Mouse (Mus musculus) right cerebral cortex, adult 2 months (tissue): ENCODE data around the gene Zfp383.
"Not testable (repeated sequence)": the region's sequence is repeated elsewhere in the genome, so short reads cannot be mapped to it uniquely, and the experiment has no call there.

Experiments
- DNase-seq, 2 experiments: peaks; one replicate each; pipeline ENCODE4 v3.0.0; 2021 to 2022; ENCODE audit warnings: low spot score in 2 of 2

Zfp383 gene

DNA sequence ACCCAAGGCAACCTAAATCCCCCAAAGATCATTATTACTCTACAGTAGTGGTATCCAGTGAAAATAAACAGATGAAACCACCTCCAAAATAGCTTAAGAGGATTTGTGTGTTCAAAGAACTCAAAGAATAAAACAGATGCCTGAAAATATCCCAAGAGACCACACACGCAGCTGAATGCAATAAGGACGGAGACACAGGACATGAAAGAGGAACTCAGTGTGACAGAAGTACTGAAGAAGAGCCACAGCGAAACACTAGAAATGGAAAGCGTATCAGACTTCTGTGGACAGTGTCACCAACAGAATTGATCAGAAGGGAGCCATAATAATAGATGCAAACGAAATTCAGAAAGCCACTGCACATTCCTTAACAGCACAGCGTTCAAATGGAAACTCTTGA, 30.8 kb downstream of the Zfp383 start:
- DNase-seq: no peak

DNA sequence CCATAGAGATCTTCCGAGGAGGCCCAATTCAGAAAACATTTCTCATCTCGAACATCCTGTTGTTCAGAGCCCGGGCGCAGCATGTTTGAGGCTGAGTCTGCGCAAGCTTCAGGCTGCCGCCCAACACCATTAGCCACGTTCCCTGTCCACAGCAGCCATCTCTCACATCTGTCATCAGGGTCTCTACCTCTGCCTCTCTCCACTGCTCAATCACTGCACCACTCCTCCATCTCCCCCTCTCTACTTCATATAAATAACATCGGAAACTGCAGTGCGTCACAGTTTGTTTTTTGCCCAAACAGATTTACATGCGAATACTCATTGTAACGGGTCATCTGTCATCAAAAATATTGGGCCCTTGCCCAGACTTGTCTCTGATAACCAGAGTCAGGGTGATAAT, 33.0 kb downstream of the Zfp383 start:
- no peak for DNase-seq

DNA sequence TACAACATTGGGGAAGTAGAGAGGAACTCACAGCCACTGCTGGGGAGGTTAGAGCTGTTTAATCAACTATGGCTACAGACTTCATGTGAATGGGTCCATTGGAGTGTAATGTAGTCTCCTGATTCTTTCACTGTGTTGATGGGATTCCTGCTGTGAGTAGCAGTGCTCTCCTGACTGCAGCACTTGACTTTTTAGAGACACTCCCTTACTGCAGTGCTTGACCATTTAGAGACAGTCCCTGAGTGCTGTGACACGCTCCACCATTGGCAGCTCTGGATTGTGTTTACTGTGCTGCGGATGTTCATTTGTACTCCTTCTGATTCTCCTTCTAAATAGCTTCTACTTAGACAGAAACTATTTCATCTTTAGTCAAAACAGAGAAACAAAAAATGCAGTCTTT, 34.7 kb downstream of the Zfp383 start:
- no peak for DNase-seq

- DNase-seq: no peak
These were observed 35.7 kb downstream of the Zfp383 start for GRCm38 (mm10) chr7:29943720-29944119.

GRCm38 (mm10) chr7:29944201-29944600, 36.2 kb downstream of the Zfp383 start:
- DNase-seq: no peak

DNA sequence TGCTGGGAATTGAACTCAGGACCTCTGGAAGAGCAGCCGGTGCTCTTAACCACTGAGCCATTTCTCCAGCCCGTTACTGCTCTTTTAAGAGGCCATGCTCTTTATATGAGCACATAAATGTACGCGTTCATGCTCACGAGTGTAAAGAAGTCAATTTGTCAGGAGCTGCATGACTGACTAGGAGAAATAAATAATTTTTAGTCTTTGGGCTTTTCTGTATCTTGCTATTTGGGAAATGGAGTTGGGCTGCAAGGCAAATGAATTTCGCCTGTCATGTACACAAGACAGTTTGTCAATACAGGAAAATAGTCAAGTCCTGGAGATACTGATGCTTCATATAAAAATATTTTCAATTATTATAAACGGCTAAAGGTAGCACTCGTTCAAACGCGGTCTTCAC, 45.1 kb downstream of the Zfp383 start:
- no peak for DNase-seq

DNA sequence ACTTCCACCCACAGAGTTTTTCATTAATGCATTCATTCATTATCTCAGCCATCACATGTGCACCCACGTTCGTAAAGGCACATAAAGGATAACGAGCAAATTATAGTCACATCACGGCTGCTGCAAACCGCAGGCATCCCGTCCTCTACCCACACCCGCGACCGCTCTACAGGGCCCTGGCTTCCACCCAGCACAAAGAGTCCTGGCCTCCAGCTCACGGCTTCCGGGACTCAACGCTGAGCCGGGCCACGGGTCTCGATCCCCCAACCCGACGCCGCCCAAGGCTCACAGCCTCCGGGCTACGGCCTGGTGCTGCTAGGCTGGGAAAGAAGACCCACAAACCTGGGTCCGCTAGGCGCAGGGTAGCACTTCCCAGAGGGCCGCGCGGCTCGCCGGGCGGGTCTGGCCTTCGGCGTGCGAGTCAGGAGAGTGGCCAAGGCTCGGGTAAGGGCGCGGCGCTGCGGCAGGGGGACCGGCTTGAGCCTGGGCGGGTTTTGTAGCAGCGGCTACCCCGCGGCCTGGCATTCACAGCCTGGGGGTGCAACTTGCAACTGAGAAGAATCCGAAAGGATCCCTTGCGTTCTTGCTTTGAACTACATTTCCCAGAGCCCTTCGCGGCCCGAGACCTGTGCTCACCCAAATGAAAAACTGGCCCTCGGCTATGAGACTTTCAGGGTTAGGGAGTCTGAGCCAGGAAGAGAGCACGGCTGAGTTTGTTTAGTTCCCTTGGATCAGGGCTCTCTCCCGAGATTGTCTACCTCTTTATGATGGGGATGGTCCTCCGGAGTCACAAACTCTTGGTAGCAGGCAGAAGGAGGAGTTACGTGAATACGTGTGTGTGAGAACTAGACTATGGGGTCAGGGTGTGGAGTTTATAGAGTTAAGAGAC, 45.7 kb downstream of the Zfp383 start, which contains the start of gene Zfp74:
Gene Zfp74 (minus strand): TSS at position 577 of the 889 bp plus-strand sequence.
- peak; percentile 85 to 87 for DNase-seq

- peak in 1 of 2 experiments; percentile 34 for DNase-seq
These were observed 46.7 kb downstream of the Zfp383 start for GRCm38 (mm10) chr7:29954731-29955130.

DNA sequence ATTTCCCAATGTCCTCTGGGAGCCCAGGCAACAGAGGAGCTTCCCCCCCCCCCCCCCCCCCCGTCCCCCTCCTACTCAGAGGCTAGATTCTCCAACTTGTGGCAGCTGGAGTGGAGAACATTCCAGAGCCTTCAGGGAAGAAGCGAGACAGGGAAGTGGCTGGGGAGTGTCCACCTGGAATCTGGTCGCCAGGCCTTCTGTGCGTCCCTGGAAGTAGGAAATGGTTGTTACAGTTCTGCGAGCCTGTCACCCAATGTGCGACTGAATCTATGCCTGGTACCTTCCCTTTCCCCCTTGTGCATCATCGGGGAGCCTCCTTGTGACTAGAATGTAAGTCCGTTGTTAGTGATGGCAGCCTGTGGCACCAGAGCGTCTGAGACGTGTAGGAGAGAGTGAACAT, 48.2 kb downstream of the Zfp383 start:
- DNase-seq: peak; percentile 17 to 20

DNA sequence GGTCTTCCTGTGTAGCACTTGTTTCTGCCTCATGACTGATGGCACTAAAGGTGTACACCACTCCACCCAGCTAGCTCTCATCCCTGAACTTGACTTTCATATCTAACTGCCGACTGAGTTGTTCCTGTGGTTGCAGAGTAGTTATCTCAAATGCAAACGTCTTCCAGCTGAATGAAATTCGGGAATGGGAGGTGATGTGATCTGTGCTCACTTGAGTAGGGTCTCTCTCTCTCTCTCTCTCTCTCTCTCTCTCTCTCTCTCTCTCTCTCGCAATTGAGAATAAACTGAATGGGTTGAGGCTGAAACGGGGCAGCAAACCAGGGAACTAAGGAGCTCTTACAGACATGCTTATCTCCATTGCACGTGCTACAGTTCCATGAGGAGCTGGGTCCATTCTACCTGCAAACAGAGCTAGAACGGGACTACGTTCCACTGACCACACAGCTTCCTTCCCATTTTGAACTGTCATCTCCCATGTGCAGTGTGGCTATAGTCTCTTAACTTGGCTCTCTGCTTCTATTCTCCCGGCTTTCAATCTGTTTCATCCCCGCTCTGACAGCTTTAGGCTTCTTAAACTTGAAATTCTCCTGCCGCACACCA, 50.2 kb downstream of the Zfp383 start:
- DNase-seq: no peak

DNA sequence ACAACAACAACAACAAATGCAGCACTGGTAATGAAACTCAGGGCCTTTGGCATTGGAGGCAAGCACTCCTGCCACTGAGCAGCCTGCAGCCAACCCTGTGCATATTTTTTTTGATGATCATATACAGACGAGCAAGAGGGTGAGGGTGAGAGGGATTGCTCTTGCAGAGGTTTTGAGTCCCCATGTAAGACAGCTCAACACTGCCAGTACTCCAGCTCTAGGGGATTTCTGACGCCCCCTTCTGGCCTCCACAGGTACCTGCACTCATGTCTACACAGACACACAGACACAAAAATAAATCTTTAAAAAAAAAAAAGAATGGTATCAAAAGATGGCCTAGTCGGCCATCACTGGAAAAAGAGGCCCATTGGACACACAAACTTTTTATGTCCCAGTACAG, 51.0 kb downstream of the Zfp383 start:
- DNase-seq: no peak

DNA sequence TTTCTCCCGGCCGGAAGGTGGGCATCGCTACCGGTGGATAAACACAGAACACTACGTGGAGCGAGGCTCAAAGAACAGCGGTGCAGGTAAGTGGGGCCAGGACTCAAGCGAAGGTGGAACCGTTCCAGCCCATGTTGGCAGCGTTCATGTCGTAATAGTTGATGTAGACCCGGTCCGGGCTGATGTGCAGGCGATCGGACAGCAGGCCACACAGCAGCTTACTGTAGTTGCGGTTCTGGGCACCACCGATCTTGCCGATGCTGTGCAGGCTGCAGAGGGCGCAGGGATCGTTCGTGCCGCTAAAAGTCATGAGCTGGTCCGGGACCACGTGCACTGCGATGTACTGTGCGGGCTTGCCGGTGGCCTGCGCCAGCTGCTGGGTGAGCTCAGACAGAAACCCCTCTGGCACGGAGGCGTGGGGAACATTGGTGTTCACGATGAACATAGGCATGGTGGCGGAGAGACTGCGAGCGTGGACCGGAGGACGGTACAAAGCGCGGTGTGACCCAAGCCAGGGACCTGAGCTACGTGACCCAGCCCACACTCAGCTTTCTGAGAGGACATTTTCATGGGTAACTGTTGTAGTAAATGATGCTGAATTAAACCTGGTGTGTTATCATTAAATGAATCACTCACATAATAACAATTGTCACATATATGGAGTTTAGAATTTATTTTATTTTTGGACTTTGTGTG, 57.2 kb downstream of the Zfp383 start:
- DNase-seq: not testable (repeated sequence)
